Mouse (Mus musculus) CH12.LX (cell line): ENCODE results near the gene Wdr62.

Source experiments
- CHD2 ChIP-seq: IDR thresholded peaks from 2 replicates; pipeline ENCODE4 v1.6.1; 2011; ENCODE audit warnings: low read length, improper control_type of control experiment
- CTCF ChIP-seq, 2 experiments: IDR thresholded peaks in 1 of 2; conservative IDR thresholded peaks in 1 of 2; 2 replicates each; pipeline ENCODE4 v1.5.1; 2011 to 2012; ENCODE audit warnings: low read depth in 2 of 2, low read length in 2 of 2, improper control_type of control experiment in 1 of 2, inconsistent platforms in 1 of 2, mild to moderate bottlenecking in 1 of 2, moderate library complexity in 1 of 2
- SMC3 ChIP-seq: IDR thresholded peaks from 2 replicates; pipeline ENCODE4 v1.6.1; 2011; ENCODE audit warnings: low read depth, low read length, improper control_type of control experiment

DNA sequence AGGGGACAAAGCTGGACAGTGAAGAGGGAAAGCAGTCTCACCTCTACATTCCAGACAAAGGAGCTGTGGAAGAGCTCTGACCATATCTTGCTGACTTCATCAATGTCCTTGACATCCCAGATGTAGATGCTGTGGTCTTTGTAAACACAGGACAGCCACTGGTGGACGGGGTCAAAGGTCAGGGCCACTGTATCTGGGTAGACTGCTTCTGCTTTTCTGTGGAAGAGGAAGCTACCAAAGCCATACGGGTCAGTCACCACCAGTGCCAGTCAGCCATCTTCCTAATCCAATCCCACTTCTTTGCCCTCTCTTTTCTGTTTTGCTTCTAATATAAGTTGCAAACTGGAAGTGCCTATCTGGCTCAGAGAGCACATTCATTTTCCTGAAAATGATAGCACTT, 15.2 kb downstream of the Wdr62 start:
- TF ChIP-seq CHD2: no peak
- TF ChIP-seq CTCF (conservative IDR thresholded peaks at IDR 0.05 in 1 of 2, IDR thresholded peaks at IDR 0.05 in 1 of 2; ENCODE audit: low read depth in 2 of 2, low read length in 2 of 2): no peak
- TF ChIP-seq SMC3: no peak
